Mouse (Mus musculus): ENCODE data around the gene Tmem63b. TPM values are rescaled to one million over a fixed set of nuclear protein-coding genes. Genes with fewer than 3 reads are reported as not detected.

Tmem63b gene
- total and polyA plus RNA-seq, 3 experiments = 12.3 to 37.9 TPM; not detected in 1

GRCm38 (mm10) chr17:45653233-45653632, 33.5 kb downstream of the Tmem63b start:
- TF ChIP-seq POLR2AphosphoS5 (IDR thresholded peaks at IDR 0.05; ENCODE audit: borderline replicate concordance, low read depth, low read length) (no peak), MEF2A (IDR thresholded peaks at IDR 0.05; ENCODE audit: extremely low read depth, insufficient replicate concordance, low read depth, low read length, poor library complexity, severe bottlenecking) (no peak), CHD2 (IDR thresholded peaks at IDR 0.05; ENCODE audit: low read length) (no peak), EP300 (IDR thresholded peaks at IDR 0.05; ENCODE audit: low read depth in 1 of 2, low read length in 2 of 2) (no peak)
- Histone ChIP-seq H3K4me3 (ENCODE audit: control insufficient read depth in 1 of 2, insufficient read depth in 1 of 2, low read depth in 2 of 2, low read length in 2 of 2) (no peak overlapping the region), H3K27me3 (ENCODE audit: control insufficient read depth in 1 of 2, insufficient read depth in 2 of 2, low read length in 2 of 2) (no peaks in the 10 kb centered on the region), H3K79me2 (ENCODE audit: control insufficient read depth, insufficient read depth, low read length, poor library complexity) (no peaks in the 10 kb centered on the region), H3K9ac (ENCODE audit: control insufficient read depth, low read depth, low read length, poor library complexity, severe bottlenecking) (no peak overlapping the region), H3K27ac (ENCODE audit: control insufficient read depth, low read depth, low read length) (no peak overlapping the region), H3K36me3 (ENCODE audit: control insufficient read depth in 1 of 2, insufficient read depth in 2 of 2, low read length in 2 of 2) (no peaks in the 10 kb centered on the region), H3K4me1 (ENCODE audit: control insufficient read depth in 1 of 2, insufficient read depth in 2 of 2, low read length in 2 of 2) (no peaks in the 10 kb centered on the region), H3K9me3 (replicated peaks; ENCODE audit: insufficient read depth, low read length) (no peaks in the 10 kb centered on the region)
- no peak for DNase-seq (ENCODE audit: low read depth, low spot score)

GRCm38 (mm10) chr17:45644185-45644584, 42.5 kb downstream of the Tmem63b start:
- Histone ChIP-seq H3K9me3 (replicated peaks; ENCODE audit: insufficient read depth, low read length) (no peaks in the 10 kb centered on the region), H3K36me3 (ENCODE audit: control insufficient read depth in 1 of 2, insufficient read depth in 2 of 2, low read length in 2 of 2) (no peaks in the 10 kb centered on the region), H3K27me3 (ENCODE audit: control insufficient read depth in 1 of 2, insufficient read depth in 2 of 2, low read length in 2 of 2) (peaks cover 7 to 12% of the 10 kb centered on the region in 2 experiments; a peak in 3 of 4 replicates), H3K27ac (ENCODE audit: control insufficient read depth, low read depth, low read length) (no peak overlapping the region), H3K79me2 (ENCODE audit: control insufficient read depth, insufficient read depth, low read length, poor library complexity) (no peaks in the 10 kb centered on the region), H3K9ac (ENCODE audit: control insufficient read depth, low read depth, low read length, poor library complexity, severe bottlenecking) (no peak overlapping the region), H3K4me3 (ENCODE audit: control insufficient read depth in 1 of 2, insufficient read depth in 1 of 2, low read depth in 2 of 2, low read length in 2 of 2) (no peak overlapping the region), H3K4me1 (ENCODE audit: control insufficient read depth in 1 of 2, insufficient read depth in 2 of 2, low read length in 2 of 2) (no peaks in the 10 kb centered on the region)
- TF ChIP-seq CTCF (IDR thresholded peaks at IDR 0.05 in 2 of 3, conservative IDR thresholded peaks at IDR 0.05 in 1 of 3; ENCODE audit: control insufficient read depth in 1 of 3, insufficient read depth in 1 of 3, low read depth in 2 of 3, low read length in 3 of 3, poor library complexity in 1 of 3, severe bottlenecking in 1 of 3) = peak in 2 of 3 experiments; percentile 11 to 38; a peak in 2 of 6 replicates
- no peak for TF ChIP-seq USF1 (IDR thresholded peaks at IDR 0.05; ENCODE audit: low read depth, low read length)
- TF ChIP-seq BHLHE40 (IDR thresholded peaks at IDR 0.05; ENCODE audit: borderline replicate concordance, low read depth, low read length) = no peak
- TF ChIP-seq MAX (IDR thresholded peaks at IDR 0.05; ENCODE audit: low read length) = no peak
- TF ChIP-seq ZKSCAN1 (IDR thresholded peaks at IDR 0.05; ENCODE audit: low read depth, low read length) = no peak
- no peak for TF ChIP-seq MYB (IDR thresholded peaks at IDR 0.05; ENCODE audit: low read depth, low read length)
- no peak for TF ChIP-seq ZMIZ1 (IDR thresholded peaks at IDR 0.05; ENCODE audit: low read depth, low read length)
- no peak for TF ChIP-seq GATA1 (IDR thresholded peaks at IDR 0.05; ENCODE audit: low read depth, low read length)
- TF ChIP-seq TAL1 (IDR thresholded peaks at IDR 0.05; ENCODE audit: low read length) = no peak
- no peak for TF ChIP-seq ELF1 (IDR thresholded peaks at IDR 0.05; ENCODE audit: low read depth, low read length)
- TF ChIP-seq SMC3 (IDR thresholded peaks at IDR 0.05; ENCODE audit: low read depth, low read length) = 0 out of 2 replicates have a peak, but pooled peaks have one; percentile 13
- TF ChIP-seq CHD1 (IDR thresholded peaks at IDR 0.05; ENCODE audit: low read depth, low read length) = no peak
- no peak for TF ChIP-seq KAT2A (conservative IDR thresholded peaks at IDR 0.05; ENCODE audit: low read depth, low read length)
- peak; percentile 0; the same call in 1 of the 2 replicates for TF ChIP-seq RAD21 (IDR thresholded peaks at IDR 0.05; ENCODE audit: low read depth, low read length)
- TF ChIP-seq ETS1 (IDR thresholded peaks at IDR 0.05; ENCODE audit: low read depth, low read length) = no peak
- DNase-seq (ENCODE audit: low read depth, low spot score) = peak; percentile 26
